Mouse (Mus musculus): ENCODE measurements around the gene Hhex. TPM values are rescaled to one million over a fixed set of nuclear protein-coding genes. Genes with fewer than 3 reads are reported as not detected.

Gene Hhex
- 5.5 and 5.8 TPM in 2 replicates for polyA plus RNA-seq (2014; fragmentation: Nextera tagmentation; extraction: Ambion mirVana)

DNA sequence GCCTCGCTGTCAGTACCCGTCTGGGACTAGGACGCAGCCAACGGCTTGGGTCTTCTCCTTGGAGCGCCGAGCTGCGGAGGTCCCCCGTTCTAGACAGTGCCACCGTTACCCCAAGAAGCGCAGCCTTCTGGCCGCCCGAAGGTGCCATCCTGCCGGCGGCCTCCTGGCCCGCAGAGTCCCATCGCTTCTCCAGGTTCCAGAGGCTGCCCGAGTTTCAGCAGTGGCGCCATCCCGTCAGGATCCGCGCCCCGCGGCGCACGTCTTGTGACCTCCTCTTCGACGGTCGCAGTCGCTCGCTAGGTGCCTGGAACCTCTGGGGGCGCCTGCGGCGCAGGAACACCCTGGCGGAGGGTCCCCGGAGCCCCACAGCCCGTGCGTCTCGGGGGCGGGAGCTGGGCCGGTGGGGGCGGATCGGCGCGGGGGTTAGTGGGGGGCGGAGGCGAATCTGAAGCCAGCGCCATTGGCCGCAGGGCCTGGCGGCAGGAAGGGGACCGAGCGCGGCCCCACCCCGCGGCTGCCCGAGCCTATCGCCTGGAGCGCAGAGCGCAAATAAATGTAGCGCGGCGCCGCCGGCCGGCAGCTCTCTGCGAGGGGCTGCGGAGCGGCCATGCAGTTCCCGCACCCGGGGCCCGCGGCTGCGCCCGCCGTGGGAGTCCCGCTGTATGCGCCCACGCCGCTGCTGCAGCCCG is at the start of gene Hhex:
Gene Hhex (plus strand): TSS at position 548 of the 689 bp plus-strand sequence.
- no peak within 1 kb of the TSS; the same call in 1 of the 2 replicates for H3K27ac ChIP-seq (ENCODE audit: low read depth, low read length)
- ATAC-seq (ENCODE audit: low FRiP score), result peak; percentile 65
- peak; percentile 61 for DNase-seq (ENCODE audit: low spot score)
- 0 out of 2 replicates have a peak, but pooled peaks cover 2% of the 10 kb centered on the region for H3K4me1 ChIP-seq (replicated peaks; ENCODE audit: control insufficient read depth, insufficient read depth, low read length)
- 0 out of 2 replicates have a peak within 1 kb of the TSS, but pooled peaks have one; percentile 12 for H3K9ac ChIP-seq (ENCODE audit: low read depth, low read length)
- peaks cover 58% of the 10 kb centered on the region for H3K27me3 ChIP-seq (ENCODE audit: control insufficient read depth, insufficient read depth, low read length)
- H3K4me3 ChIP-seq (ENCODE audit: low read depth, low read length), result peak within 1 kb of the TSS; percentile 39
- WGBS, result under 1% methylated on average over 60 of the region's 79 CpGs
- H3K36me3 ChIP-seq (ENCODE audit: control insufficient read depth, insufficient read depth, low read length), result no peaks in the 10 kb centered on the region
- H3K9me3 ChIP-seq (ENCODE audit: control insufficient read depth, low read length), result no peaks in the 10 kb centered on the region
- peak within 1 kb of the TSS; percentile 27 for H3K4me2 ChIP-seq (replicated peaks; ENCODE audit: low read depth, low read length)

DNA sequence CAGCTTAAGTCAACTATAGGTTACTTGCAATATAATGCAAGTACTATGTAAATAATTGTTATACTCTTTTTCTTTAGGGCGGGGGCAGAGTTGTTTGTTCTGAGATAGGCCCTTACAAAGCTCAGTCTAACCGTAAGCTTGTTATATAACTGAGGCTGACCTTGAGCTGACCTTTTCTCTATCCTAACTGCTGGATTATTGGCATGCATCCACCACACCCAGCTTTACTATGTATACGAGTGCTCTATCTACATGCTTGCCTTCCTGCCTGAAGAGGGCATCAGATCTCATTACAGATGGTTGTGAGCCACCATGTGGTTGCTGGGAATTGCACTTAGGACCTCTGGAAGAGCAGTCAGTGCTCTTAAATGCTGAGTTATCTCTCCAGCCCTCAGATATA is 48.5 kb upstream of the Hhex start:
- H3K36me3 ChIP-seq (ENCODE audit: control insufficient read depth, insufficient read depth, low read length), result no peaks in the 10 kb centered on the region
- no peaks in the 10 kb centered on the region for H3K9me3 ChIP-seq (ENCODE audit: control insufficient read depth, low read length)
- H3K4me2 ChIP-seq (replicated peaks; ENCODE audit: low read depth, low read length), result no peak overlapping the region
- WGBS, result 89% methylated on average over 3 of the region's 3 CpGs
- H3K9ac ChIP-seq (ENCODE audit: low read depth, low read length), result no peak overlapping the region
- H3K4me3 ChIP-seq (ENCODE audit: low read depth, low read length), result no peak overlapping the region
- H3K27ac ChIP-seq (ENCODE audit: low read depth, low read length), result no peak overlapping the region
- no peak for DNase-seq (ENCODE audit: low spot score)
- no peaks in the 10 kb centered on the region for H3K4me1 ChIP-seq (replicated peaks; ENCODE audit: control insufficient read depth, insufficient read depth, low read length)
- no peak for ATAC-seq (ENCODE audit: low FRiP score)
- H3K27me3 ChIP-seq (ENCODE audit: control insufficient read depth, insufficient read depth, low read length), result no peaks in the 10 kb centered on the region

DNA sequence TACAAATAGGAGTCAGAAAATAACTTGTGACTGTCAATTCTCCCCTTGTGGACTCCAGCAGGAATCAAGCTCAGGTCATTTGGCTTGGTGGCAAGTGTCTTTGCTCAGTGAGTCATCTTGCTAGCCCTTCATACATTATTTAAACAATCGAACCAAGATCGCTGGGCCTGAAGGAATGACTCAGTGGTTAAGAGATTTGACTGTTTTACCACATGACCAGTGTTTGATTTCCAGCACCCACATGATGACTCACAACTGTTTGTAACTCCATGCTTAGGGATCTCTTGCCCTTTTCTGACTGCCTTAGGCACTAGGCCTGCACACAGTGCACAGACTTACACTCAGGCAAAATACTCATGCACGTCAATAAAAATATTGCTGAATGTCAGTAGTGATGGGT is 42.7 kb upstream of the Hhex start:
- ATAC-seq (ENCODE audit: low FRiP score), result no peak
- Histone ChIP-seq H3K4me3 (ENCODE audit: low read depth, low read length) (no peak overlapping the region), H3K36me3 (ENCODE audit: control insufficient read depth, insufficient read depth, low read length) (peaks cover 8% of the 10 kb centered on the region; the same call in 1 of the 2 replicates), H3K27ac (ENCODE audit: low read depth, low read length) (no peak overlapping the region), H3K4me1 (replicated peaks; ENCODE audit: control insufficient read depth, insufficient read depth, low read length) (no peaks in the 10 kb centered on the region), H3K4me2 (replicated peaks; ENCODE audit: low read depth, low read length) (no peak overlapping the region), H3K9me3 (ENCODE audit: control insufficient read depth, low read length) (no peaks in the 10 kb centered on the region), H3K9ac (ENCODE audit: low read depth, low read length) (no peak overlapping the region), H3K27me3 (ENCODE audit: control insufficient read depth, insufficient read depth, low read length) (no peaks in the 10 kb centered on the region)
- 95% methylated on average over 3 of the region's 3 CpGs for WGBS
- no peak for DNase-seq (ENCODE audit: low spot score)

DNA sequence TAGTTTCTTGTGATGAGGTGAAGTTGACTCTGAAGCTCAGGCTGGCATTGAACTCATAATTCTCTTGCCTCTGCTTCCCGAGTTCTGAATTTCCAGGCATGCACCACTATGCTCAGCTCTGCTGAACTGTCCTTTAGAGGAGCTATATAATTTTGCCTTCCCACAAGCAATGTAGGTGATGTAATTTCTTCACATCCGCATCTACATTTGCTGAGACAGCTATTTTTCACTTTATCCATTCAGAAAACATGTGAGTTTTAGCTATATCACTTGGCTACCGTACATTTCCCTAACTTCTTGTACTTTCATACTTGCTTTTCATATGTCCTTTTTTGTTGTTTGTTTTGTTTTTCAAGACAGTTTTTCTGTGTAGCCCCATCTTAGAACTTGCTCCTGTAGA is 38.3 kb upstream of the Hhex start:
- H3K9ac ChIP-seq (ENCODE audit: low read depth, low read length), result no peak overlapping the region
- no peaks in the 10 kb centered on the region for H3K9me3 ChIP-seq (ENCODE audit: control insufficient read depth, low read length)
- H3K36me3 ChIP-seq (ENCODE audit: control insufficient read depth, insufficient read depth, low read length), result peaks cover 12% of the 10 kb centered on the region; the same call in 1 of the 2 replicates
- H3K4me3 ChIP-seq (ENCODE audit: low read depth, low read length), result no peak overlapping the region
- no peak overlapping the region for H3K27ac ChIP-seq (ENCODE audit: low read depth, low read length)
- H3K4me1 ChIP-seq (replicated peaks; ENCODE audit: control insufficient read depth, insufficient read depth, low read length), result no peaks in the 10 kb centered on the region
- no peak for DNase-seq (ENCODE audit: low spot score)
- H3K27me3 ChIP-seq (ENCODE audit: control insufficient read depth, insufficient read depth, low read length), result no peaks in the 10 kb centered on the region
- WGBS, result 97% methylated on average over 3 of the region's 3 CpGs
- H3K4me2 ChIP-seq (replicated peaks; ENCODE audit: low read depth, low read length), result no peak overlapping the region
- ATAC-seq (ENCODE audit: low FRiP score), result no peak

DNA sequence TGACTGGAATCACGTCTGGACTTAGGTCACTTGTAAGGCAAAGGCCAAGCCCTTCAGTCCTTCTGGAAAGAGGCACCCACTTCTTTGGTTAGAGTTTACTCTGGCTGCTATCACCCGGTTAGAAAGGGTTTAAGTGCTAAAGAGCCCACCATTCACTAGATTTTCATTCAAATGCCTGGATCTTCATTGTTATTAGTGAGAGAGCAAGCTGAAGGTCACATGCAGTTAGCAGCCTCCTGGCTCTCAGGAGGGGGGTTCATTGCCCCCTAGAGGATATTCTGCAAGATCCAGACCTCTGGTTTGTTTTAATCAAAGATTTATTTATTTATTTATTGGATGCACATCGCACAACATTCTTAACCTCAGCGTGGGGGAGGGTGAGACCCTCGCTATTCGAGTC is 33.7 kb upstream of the Hhex start:
- no peak overlapping the region for H3K4me3 ChIP-seq (ENCODE audit: low read depth, low read length)
- H3K4me1 ChIP-seq (replicated peaks; ENCODE audit: control insufficient read depth, insufficient read depth, low read length), result no peaks in the 10 kb centered on the region
- H3K9me3 ChIP-seq (ENCODE audit: control insufficient read depth, low read length), result no peaks in the 10 kb centered on the region
- DNase-seq (ENCODE audit: low spot score) (no peak), ATAC-seq (ENCODE audit: low FRiP score) (no peak)
- H3K27me3 ChIP-seq (ENCODE audit: control insufficient read depth, insufficient read depth, low read length), result no peaks in the 10 kb centered on the region
- H3K27ac ChIP-seq (ENCODE audit: low read depth, low read length), result no peak overlapping the region
- H3K4me2 ChIP-seq (replicated peaks; ENCODE audit: low read depth, low read length), result no peak overlapping the region
- no peak overlapping the region for H3K9ac ChIP-seq (ENCODE audit: low read depth, low read length)
- WGBS, result 85% methylated on average over 6 of the region's 6 CpGs
- peaks cover 7% of the 10 kb centered on the region; the same call in 1 of the 2 replicates for H3K36me3 ChIP-seq (ENCODE audit: control insufficient read depth, insufficient read depth, low read length)

DNA sequence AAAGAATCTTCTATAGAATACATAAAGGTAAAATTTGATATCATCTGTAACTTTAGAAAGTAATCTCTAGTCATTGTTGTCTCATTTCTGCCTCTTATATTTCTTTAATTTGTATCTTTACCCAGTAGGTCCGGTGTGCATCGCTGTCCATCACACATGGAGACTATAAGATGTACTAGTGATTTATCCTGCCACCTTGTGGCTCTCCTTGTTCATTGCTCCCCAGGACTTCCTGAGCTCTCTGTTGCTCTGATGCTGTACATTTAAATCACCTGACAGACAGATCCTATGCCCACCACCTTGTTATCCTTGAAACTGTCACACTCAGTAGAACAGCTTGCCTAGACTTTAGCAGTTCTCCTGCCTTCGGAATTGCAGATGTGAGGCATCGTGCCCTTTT is 16.3 kb upstream of the Hhex start:
- ATAC-seq (ENCODE audit: low FRiP score), result no peak
- no peak overlapping the region for H3K4me3 ChIP-seq (ENCODE audit: low read depth, low read length)
- H3K27me3 ChIP-seq (ENCODE audit: control insufficient read depth, insufficient read depth, low read length), result no peaks in the 10 kb centered on the region
- H3K4me1 ChIP-seq (replicated peaks; ENCODE audit: control insufficient read depth, insufficient read depth, low read length), result no peaks in the 10 kb centered on the region
- 92% methylated on average over 4 of the region's 4 CpGs for WGBS
- DNase-seq (ENCODE audit: low spot score), result peak; percentile 25
- no peak overlapping the region for H3K4me2 ChIP-seq (replicated peaks; ENCODE audit: low read depth, low read length)
- peaks cover 11% of the 10 kb centered on the region for H3K36me3 ChIP-seq (ENCODE audit: control insufficient read depth, insufficient read depth, low read length)
- H3K9me3 ChIP-seq (ENCODE audit: control insufficient read depth, low read length), result no peaks in the 10 kb centered on the region
- H3K9ac ChIP-seq (ENCODE audit: low read depth, low read length), result no peak overlapping the region
- no peak overlapping the region for H3K27ac ChIP-seq (ENCODE audit: low read depth, low read length)

GRCm38 (mm10) chr19:37419613-37420012 is 15.0 kb upstream of the Hhex start:
- peak; percentile 75 for DNase-seq (ENCODE audit: low spot score)

DNA sequence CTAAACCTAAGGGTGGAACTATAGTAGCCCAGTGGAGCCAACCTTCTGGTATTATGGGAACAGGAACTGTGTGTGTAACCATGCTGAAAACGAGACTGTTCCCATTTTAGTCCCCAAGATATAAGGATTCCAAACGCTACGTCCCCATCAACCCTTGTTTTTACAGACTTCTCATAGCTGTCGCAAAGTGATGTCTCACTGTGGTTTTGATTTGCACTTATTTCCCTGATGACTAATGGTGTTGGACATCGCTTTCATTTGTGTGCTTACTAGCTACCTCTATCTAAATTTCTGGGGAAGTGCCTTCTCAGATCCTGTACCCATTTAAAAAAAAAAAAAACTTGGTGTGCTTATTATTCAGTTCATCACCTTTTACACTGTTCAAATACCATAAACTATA is 6.0 kb upstream of the Hhex start:
- Histone ChIP-seq H3K36me3 (ENCODE audit: control insufficient read depth, insufficient read depth, low read length) (no peaks in the 10 kb centered on the region), H3K27me3 (ENCODE audit: control insufficient read depth, insufficient read depth, low read length) (peaks cover 12% of the 10 kb centered on the region), H3K9ac (ENCODE audit: low read depth, low read length) (no peak overlapping the region), H3K4me2 (replicated peaks; ENCODE audit: low read depth, low read length) (no peak overlapping the region), H3K4me3 (ENCODE audit: low read depth, low read length) (no peak overlapping the region), H3K9me3 (ENCODE audit: control insufficient read depth, low read length) (no peaks in the 10 kb centered on the region), H3K4me1 (replicated peaks; ENCODE audit: control insufficient read depth, insufficient read depth, low read length) (no peaks in the 10 kb centered on the region), H3K27ac (ENCODE audit: low read depth, low read length) (no peak overlapping the region)
- 88% methylated on average over 5 of the region's 5 CpGs for WGBS
- DNase-seq (ENCODE audit: low spot score), result no peak
- ATAC-seq (ENCODE audit: low FRiP score), result no peak

More at GRCm38 (mm10) chr19:37419613-37420012, 15.0 kb upstream of the Hhex start:
- H3K4me2 ChIP-seq (replicated peaks; ENCODE audit: low read depth, low read length), result no peak overlapping the region
- H3K9ac ChIP-seq (ENCODE audit: low read depth, low read length), result no peak overlapping the region
- no peaks in the 10 kb centered on the region for H3K4me1 ChIP-seq (replicated peaks; ENCODE audit: control insufficient read depth, insufficient read depth, low read length)
- no peak overlapping the region for H3K4me3 ChIP-seq (ENCODE audit: low read depth, low read length)
- H3K27me3 ChIP-seq (ENCODE audit: control insufficient read depth, insufficient read depth, low read length), result no peaks in the 10 kb centered on the region
- H3K27ac ChIP-seq (ENCODE audit: low read depth, low read length), result no peak overlapping the region
- WGBS, result 60% methylated on average over 3 of the region's 3 CpGs
- peaks cover 11% of the 10 kb centered on the region for H3K36me3 ChIP-seq (ENCODE audit: control insufficient read depth, insufficient read depth, low read length)
- H3K9me3 ChIP-seq (ENCODE audit: control insufficient read depth, low read length), result no peaks in the 10 kb centered on the region
- ATAC-seq (ENCODE audit: low FRiP score), result no peak

DNA sequence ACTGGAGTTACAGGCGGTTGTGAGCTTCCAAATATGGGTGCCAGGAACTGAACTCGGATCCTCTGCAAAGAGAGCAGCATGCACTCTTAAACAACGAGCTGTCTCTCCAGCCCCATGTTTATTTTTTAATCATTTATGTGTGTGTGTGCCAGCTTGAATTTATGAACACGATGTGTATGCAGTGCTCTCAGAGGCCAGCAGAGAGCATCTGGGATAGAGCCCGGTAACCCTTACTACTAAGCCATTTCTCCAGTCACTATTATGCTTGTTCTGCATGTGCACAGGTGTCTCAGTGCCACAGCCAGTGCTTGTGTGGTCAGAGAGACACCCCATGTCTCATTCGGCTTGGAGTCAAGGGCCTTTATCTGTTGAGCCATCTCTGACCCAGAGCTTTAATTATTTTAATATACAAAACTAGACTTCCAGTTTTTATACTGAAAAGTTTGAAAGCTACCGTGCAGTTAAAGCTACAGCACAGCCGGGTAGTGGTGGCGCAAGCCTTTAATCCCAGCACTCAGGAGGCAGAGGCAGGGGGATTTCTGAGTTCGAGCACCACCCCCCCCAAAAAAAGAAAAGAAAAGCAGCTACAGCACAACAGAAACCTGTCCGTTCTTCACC is 3.4 kb upstream of the Hhex start:
- Histone ChIP-seq H3K36me3 (ENCODE audit: control insufficient read depth, insufficient read depth, low read length) (no peaks in the 10 kb centered on the region), H3K9me3 (ENCODE audit: control insufficient read depth, low read length) (no peaks in the 10 kb centered on the region), H3K4me3 (ENCODE audit: low read depth, low read length) (no peak overlapping the region), H3K27me3 (ENCODE audit: control insufficient read depth, insufficient read depth, low read length) (peaks cover 38% of the 10 kb centered on the region), H3K27ac (ENCODE audit: low read depth, low read length) (no peak overlapping the region), H3K4me2 (replicated peaks; ENCODE audit: low read depth, low read length) (no peak overlapping the region), H3K4me1 (replicated peaks; ENCODE audit: control insufficient read depth, insufficient read depth, low read length) (0 out of 2 replicates have a peak, but pooled peaks cover 2% of the 10 kb centered on the region), H3K9ac (ENCODE audit: low read depth, low read length) (no peak overlapping the region)
- WGBS, result 93% methylated on average over 11 of the region's 11 CpGs
- DNase-seq (ENCODE audit: low spot score) (no peak), ATAC-seq (ENCODE audit: low FRiP score) (no peak)

Data from hindbrain, embryonic 11.5 days (tissue).